Mouse (Mus musculus) limb, embryonic 15.5 days (tissue): ENCODE data around the gene Slc37a4. TPM values are rescaled to one million over a fixed set of nuclear protein-coding genes. Genes with fewer than 3 reads are reported as not detected.
"Not testable (repeated sequence)": the region's sequence is repeated elsewhere in the genome, so short reads cannot be mapped to it uniquely, and the experiment has no call there.

Experiments
- ATAC-seq: fragments of 200-750 bp; cut with Nextera tagmentation; 2 replicates; pipeline ENCODE4 v1.8.0; 2017; ENCODE audit warnings: low read depth, moderate TSS enrichment; ENCODE audit not compliant: insufficient number of reproducible peaks, low FRiP score, low TSS enrichment
- H3K27ac ChIP-seq: fragments of 300-500 bp; sonication (generic); 2 replicates; pipeline ENCODE4 v1.5.1; 2015; ENCODE audit warnings: moderate library complexity, mild to moderate bottlenecking, inconsistent platforms
- H3K27me3 ChIP-seq: fragments of 300-500 bp; sonication (generic); 2 replicates; pipeline ENCODE4 v1.6.1; 2015; ENCODE audit warnings: inconsistent platforms
- H3K36me3 ChIP-seq: fragments of 300-500 bp; sonication (generic); 2 replicates; pipeline ENCODE4 v1.6.1; 2015; ENCODE audit warnings: inconsistent platforms
- H3K4me1 ChIP-seq: fragments of 300-500 bp; sonication (generic); 2 replicates; pipeline ENCODE4 v1.6.1; 2015; ENCODE audit warnings: inconsistent platforms
- H3K4me2 ChIP-seq: fragments of 300-500 bp; sonication (generic); 2 replicates; pipeline ENCODE4 v1.6.1; 2015; ENCODE audit warnings: mild to moderate bottlenecking, inconsistent platforms
- H3K4me3 ChIP-seq: fragments of 300-500 bp; sonication (generic); 2 replicates; pipeline ENCODE4 v1.5.1; 2015; ENCODE audit warnings: mild to moderate bottlenecking, inconsistent platforms
- H3K9ac ChIP-seq: fragments of 300-500 bp; sonication (generic); 2 replicates; pipeline ENCODE4 v1.6.1; 2015; ENCODE audit warnings: inconsistent platforms
- H3K9me3 ChIP-seq: fragments of 300-500 bp; sonication (generic); 2 replicates; pipeline ENCODE4 v1.6.1; 2016; ENCODE audit warnings: inconsistent platforms
- WGBS: fragments of 180-500 bp; shearing (Covaris S2); methylation state at CpG from one replicate; pipeline ENCODE4 v1.1.7; 2015; 5-methylcytosine and 5-hydroxymethylcytosine counted together
- polyA plus RNA-seq: library from polyadenylated mRNA; unstranded; fragments of >200 nt; fragmentation: Nextera tagmentation; extraction: Ambion mirVana; gene quantifications from 2 replicates; pipeline ENCODE4 v1.2.1, GENCODE M21; 2015

The Slc37a4 gene
- polyA plus RNA-seq, 1 experiment from 2014 or later, result 16.2 TPM

- H3K4me3 ChIP-seq, result no peak overlapping the region
- peaks cover 51% of the 10 kb centered on the region for H3K36me3 ChIP-seq
- H3K27me3 ChIP-seq, result 0 out of 2 replicates have a peak, but pooled peaks cover 3% of the 10 kb centered on the region
- H3K9ac ChIP-seq, result no peak overlapping the region
- peaks cover 21% of the 10 kb centered on the region; the same call in 1 of the 2 replicates for H3K4me1 ChIP-seq
- no peaks in the 10 kb centered on the region for H3K9me3 ChIP-seq
- H3K27ac ChIP-seq, result no peak overlapping the region
- no peak overlapping the region for H3K4me2 ChIP-seq
- no peak for ATAC-seq
- WGBS, result 84% methylated on average over 13 of the region's 13 CpGs
Measured at GRCm38 (mm10) chr9:44399114-44399794, 2.6 kb downstream of the Slc37a4 start.

- no peak overlapping the region for H3K4me2 ChIP-seq
- WGBS, result 89% methylated on average over 6 of the region's 6 CpGs
- 0 out of 2 replicates have a peak, but pooled peaks cover 3% of the 10 kb centered on the region for H3K27me3 ChIP-seq
- H3K27ac ChIP-seq, result no peak overlapping the region
- H3K4me3 ChIP-seq, result no peak overlapping the region
- H3K36me3 ChIP-seq, result peaks cover 56% of the 10 kb centered on the region
- peaks cover 21% of the 10 kb centered on the region; the same call in 1 of the 2 replicates for H3K4me1 ChIP-seq
- no peak for ATAC-seq
- H3K9ac ChIP-seq, result no peak overlapping the region
- H3K9me3 ChIP-seq, result no peaks in the 10 kb centered on the region
Measured at GRCm38 (mm10) chr9:44399795-44400114, 3.1 kb downstream of the Slc37a4 start.

GRCm38 (mm10) chr9:44401081-44401480, 4.4 kb downstream of the Slc37a4 start:
- H3K4me2 ChIP-seq, result no peak overlapping the region

GRCm38 (mm10) chr9:44405011-44405410, 8.4 kb downstream of the Slc37a4 start:
- Histone ChIP-seq H3K36me3 (peaks cover 69% of the 10 kb centered on the region), H3K9ac (no peak overlapping the region), H3K4me3 (no peak overlapping the region), H3K27ac (no peak overlapping the region), H3K27me3 (no peaks in the 10 kb centered on the region), H3K4me1 (peaks cover 10% of the 10 kb centered on the region; the same call in 1 of the 2 replicates), H3K9me3 (no peaks in the 10 kb centered on the region), H3K4me2 (no peak overlapping the region)
- no peak for ATAC-seq
- 83% methylated on average over 3 of the region's 3 CpGs for WGBS

More at GRCm38 (mm10) chr9:44401081-44401480, 4.4 kb downstream of the Slc37a4 start:
- Histone ChIP-seq H3K9me3 (no peaks in the 10 kb centered on the region), H3K27ac (no peak overlapping the region), H3K27me3 (0 out of 2 replicates have a peak, but pooled peaks cover 3% of the 10 kb centered on the region), H3K36me3 (peaks cover 67% of the 10 kb centered on the region), H3K4me3 (no peak overlapping the region), H3K4me1 (peaks cover 24% of the 10 kb centered on the region; the same call in 1 of the 2 replicates), H3K9ac (no peak overlapping the region)
- WGBS, result 89% methylated on average over 4 of the region's 4 CpGs
- ATAC-seq, result no peak

GRCm38 (mm10) chr9:44406906-44407751, 10.5 kb downstream of the Slc37a4 start, which contains the start of the genes Rps25 and Trappc4:
TSS of gene Rps25 (plus strand) at chr9:44407139.
TSS of gene Trappc4 (minus strand) at chr9:44407600.
- peak; percentile 97 for ATAC-seq
- under 1% methylated on average over 51 of the region's 51 CpGs for WGBS
- H3K4me1 ChIP-seq, result peaks cover 10% of the 10 kb centered on the region; the same call in 1 of the 2 replicates
- H3K36me3 ChIP-seq, result peaks cover 70% of the 10 kb centered on the region
- no peaks in the 10 kb centered on the region for H3K9me3 ChIP-seq
- H3K4me2 ChIP-seq, result peak within 1 kb of the TSS; percentile 62
- H3K9ac ChIP-seq, result peak within 1 kb of the TSS; percentile 87
- peak within 1 kb of the TSS; percentile 97 for H3K27ac ChIP-seq
- H3K4me3 ChIP-seq, result peak within 1 kb of the TSS; percentile 87
- no peaks in the 10 kb centered on the region for H3K27me3 ChIP-seq

GRCm38 (mm10) chr9:44407752-44408097, 11.1 kb downstream of the Slc37a4 start:
- WGBS, result under 1% methylated on average over 24 of the region's 24 CpGs
- Histone ChIP-seq H3K4me3 (peak overlapping the region; percentile 87), H3K4me1 (peaks cover 10% of the 10 kb centered on the region; the same call in 1 of the 2 replicates), H3K27ac (peak overlapping the region; percentile 97), H3K36me3 (peaks cover 70% of the 10 kb centered on the region), H3K9ac (peak overlapping the region; percentile 87), H3K9me3 (no peaks in the 10 kb centered on the region), H3K27me3 (no peaks in the 10 kb centered on the region), H3K4me2 (peak overlapping the region; percentile 62)
- peak; percentile 18 for ATAC-seq

GRCm38 (mm10) chr9:44408693-44409092, 12.0 kb downstream of the Slc37a4 start:
- Histone ChIP-seq H3K36me3 (peaks cover 70% of the 10 kb centered on the region), H3K4me3 (peak overlapping the region; percentile 87), H3K4me1 (peaks cover 10% of the 10 kb centered on the region; the same call in 1 of the 2 replicates), H3K4me2 (peak overlapping the region; percentile 62)
- H3K9me3 ChIP-seq, H3K27ac ChIP-seq, H3K9ac ChIP-seq, ATAC-seq, H3K27me3 ChIP-seq: not testable (repeated sequence)
- WGBS, result 77% methylated on average over 9 of the region's 9 CpGs

- WGBS, result 85% methylated on average over 2 of the region's 2 CpGs
- Histone ChIP-seq H3K27ac (no peak overlapping the region), H3K4me1 (peaks cover 10% of the 10 kb centered on the region; the same call in 1 of the 2 replicates), H3K27me3 (no peaks in the 10 kb centered on the region), H3K4me2 (no peak overlapping the region), H3K9me3 (no peaks in the 10 kb centered on the region), H3K36me3 (peaks cover 63% of the 10 kb centered on the region), H3K9ac (no peak overlapping the region), H3K4me3 (no peak overlapping the region)
- ATAC-seq, result no peak
Measured at GRCm38 (mm10) chr9:44410647-44411336, 14.1 kb downstream of the Slc37a4 start.

GRCm38 (mm10) chr9:44411601-44412130, 15.0 kb downstream of the Slc37a4 start:
- Histone ChIP-seq H3K27ac (no peak overlapping the region), H3K4me1 (peaks cover 5% of the 10 kb centered on the region; the same call in 1 of the 2 replicates), H3K4me3 (no peak overlapping the region), H3K27me3 (no peaks in the 10 kb centered on the region), H3K4me2 (no peak overlapping the region), H3K9me3 (no peaks in the 10 kb centered on the region), H3K9ac (no peak overlapping the region), H3K36me3 (peaks cover 63% of the 10 kb centered on the region)
- ATAC-seq, result no peak
- WGBS, result 88% methylated on average over 1 of the region's 1 CpGs

- Histone ChIP-seq H3K4me2 (no peak overlapping the region), H3K27me3 (no peaks in the 10 kb centered on the region), H3K36me3 (peaks cover 63% of the 10 kb centered on the region), H3K4me1 (peaks cover 10% of the 10 kb centered on the region), H3K9ac (no peak overlapping the region), H3K4me3 (no peak overlapping the region), H3K27ac (no peak overlapping the region), H3K9me3 (no peaks in the 10 kb centered on the region)
- WGBS, result 81% methylated on average over 4 of the region's 4 CpGs
- ATAC-seq, result no peak
Measured at GRCm38 (mm10) chr9:44412306-44412705, 15.7 kb downstream of the Slc37a4 start.

GRCm38 (mm10) chr9:44412781-44413180, 16.1 kb downstream of the Slc37a4 start:
- WGBS, result 64% methylated on average over 2 of the region's 2 CpGs
- Histone ChIP-seq H3K4me2 (no peak overlapping the region), H3K9ac (no peak overlapping the region), H3K27me3 (no peaks in the 10 kb centered on the region), H3K27ac (no peak overlapping the region), H3K4me3 (no peak overlapping the region), H3K36me3 (peaks cover 63% of the 10 kb centered on the region), H3K4me1 (peaks cover 13% of the 10 kb centered on the region), H3K9me3 (no peaks in the 10 kb centered on the region)
- no peak for ATAC-seq
